Mouse (Mus musculus): ENCODE measurements around the gene Maff. TPM values are rescaled to one million over a fixed set of nuclear protein-coding genes. Genes with fewer than 3 reads are reported as not detected.

Gene Maff
- polyA plus RNA-seq (2012; rRNA removed), result 2.0 and 2.6 TPM in 2 replicates

DNA sequence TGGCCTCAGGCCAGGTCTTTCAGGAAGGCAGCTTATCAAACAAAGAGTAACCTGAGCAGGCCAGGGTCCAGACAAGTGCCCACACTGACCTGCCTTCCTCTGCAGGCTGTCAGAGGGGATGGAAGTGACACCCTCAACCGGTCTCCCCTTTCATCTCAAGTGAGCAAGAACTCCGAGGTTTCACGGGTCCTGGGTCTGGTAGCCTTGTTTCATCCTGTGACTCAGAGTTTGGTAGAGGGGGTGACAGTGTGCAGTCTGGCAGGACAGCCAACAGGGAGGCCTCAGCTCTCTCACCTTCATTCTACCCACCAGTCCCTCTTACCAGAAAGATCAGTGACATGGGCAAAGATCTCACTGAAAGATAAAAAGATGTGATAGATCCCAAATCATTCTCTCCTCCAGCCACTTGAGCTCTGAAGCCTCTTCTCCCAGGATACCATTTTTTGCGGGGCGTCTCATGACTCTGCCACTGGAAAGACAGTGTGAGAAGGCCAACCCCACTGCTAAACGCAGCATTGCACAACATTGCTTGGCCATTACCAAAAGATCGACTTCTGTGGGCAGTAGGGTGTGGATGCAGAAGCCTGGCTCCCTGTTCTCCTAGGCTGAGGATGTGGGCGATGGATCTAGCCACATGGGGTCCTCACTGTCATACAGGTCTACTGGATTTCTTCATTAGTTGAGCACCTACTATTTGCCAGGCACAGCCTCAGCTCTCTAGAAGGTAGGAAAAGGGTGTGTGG lies at the start of gene Maff:
Maff (plus strand) TSS at position 571 of the 743 bp plus-strand sequence.
- peak within 1 kb of the TSS; percentile 27 for H3K27ac ChIP-seq (ENCODE audit: insufficient read depth, low read length)
- DNase-seq (ENCODE audit: low read depth in 1 of 2, low spot score in 2 of 2), result no peak
- peak within 1 kb of the TSS; percentile 82 for H3K4me3 ChIP-seq (ENCODE audit: extremely low read depth, insufficient read depth, insufficient read length)
- H3K36me3 ChIP-seq (ENCODE audit: control insufficient read depth, insufficient read depth, low read length), result no peaks in the 10 kb centered on the region
- peaks cover 14% of the 10 kb centered on the region for H3K4me1 ChIP-seq (ENCODE audit: control insufficient read depth, insufficient read depth, insufficient read length)
- WGBS, result 62% methylated on average over 8 of the region's 8 CpGs
- TF ChIP-seq POLR2A (IDR thresholded peaks at IDR 0.05; ENCODE audit: low read depth, low read length) (no peak), CTCF (IDR thresholded peaks at IDR 0.05; ENCODE audit: extremely low read depth, insufficient read depth, insufficient read length, insufficient replicate concordance) (no peak)
- no peaks in the 10 kb centered on the region for H3K27me3 ChIP-seq (ENCODE audit: control insufficient read depth, insufficient read depth, low read length)

DNA sequence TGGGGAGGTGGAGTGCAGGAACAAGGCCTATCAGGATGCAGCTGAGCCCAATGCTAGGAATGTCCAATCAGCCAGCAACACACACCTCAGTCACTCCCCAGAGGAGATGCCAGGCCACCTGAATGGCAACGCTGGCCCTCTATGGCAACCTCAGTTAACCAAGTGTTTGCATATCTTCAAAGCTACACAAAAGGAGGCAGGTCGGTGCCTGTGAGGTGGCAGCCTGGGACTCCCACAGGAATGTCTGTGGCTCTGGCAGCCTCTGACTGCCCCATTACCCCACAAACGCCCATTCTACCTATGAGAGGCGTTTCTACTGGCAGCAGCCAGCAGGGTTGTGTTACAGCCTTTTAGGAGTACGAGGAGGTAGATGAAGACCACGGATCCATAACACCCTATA lies 47.9 kb upstream of the Maff start:
- H3K27ac ChIP-seq (ENCODE audit: insufficient read depth, low read length), result no peak overlapping the region
- WGBS, result 92% methylated on average over 6 of the region's 6 CpGs
- H3K36me3 ChIP-seq (ENCODE audit: control insufficient read depth, insufficient read depth, low read length), result no peaks in the 10 kb centered on the region
- H3K4me1 ChIP-seq (ENCODE audit: control insufficient read depth, insufficient read depth, insufficient read length), result no peaks in the 10 kb centered on the region
- H3K27me3 ChIP-seq (ENCODE audit: control insufficient read depth, insufficient read depth, low read length), result no peaks in the 10 kb centered on the region; the same call in 1 of the 2 replicates
- TF ChIP-seq CTCF (IDR thresholded peaks at IDR 0.05; ENCODE audit: extremely low read depth, insufficient read depth, insufficient read length, insufficient replicate concordance) (no peak), POLR2A (IDR thresholded peaks at IDR 0.05; ENCODE audit: low read depth, low read length) (no peak)
- no peak overlapping the region for H3K4me3 ChIP-seq (ENCODE audit: extremely low read depth, insufficient read depth, insufficient read length)
- DNase-seq (ENCODE audit: low read depth in 1 of 2, low spot score in 2 of 2), result no peak

DNA sequence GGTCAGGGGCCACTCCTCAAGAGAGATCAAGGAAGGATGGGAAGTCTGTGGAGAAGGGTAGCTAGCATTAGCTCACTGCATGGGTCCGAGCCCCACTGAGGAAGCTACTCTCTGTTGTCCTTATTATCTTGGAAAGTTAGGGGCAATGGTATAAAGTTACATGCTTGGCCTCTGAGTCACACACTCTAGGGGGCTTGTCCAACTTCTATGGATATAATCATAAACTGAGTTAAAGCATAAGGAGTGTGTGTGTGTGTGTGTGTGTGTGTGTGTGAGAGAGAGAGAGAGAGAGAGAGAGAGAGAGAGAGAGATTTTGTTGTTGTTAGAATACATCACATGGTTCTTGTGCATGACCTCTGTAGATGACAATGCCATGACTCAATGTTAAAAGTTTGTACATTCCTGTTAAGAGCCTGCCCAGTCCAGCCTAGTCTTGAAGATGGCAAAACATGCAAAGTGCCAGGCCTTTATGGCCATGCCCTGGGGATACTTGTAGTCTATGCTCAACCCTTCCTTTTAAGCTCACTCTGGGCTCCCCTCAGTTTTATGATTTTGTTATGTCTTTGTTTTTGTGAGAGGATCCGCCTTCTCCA lies 46.8 kb upstream of the Maff start:
- WGBS, result 91% methylated on average over 2 of the region's 2 CpGs
- H3K36me3 ChIP-seq (ENCODE audit: control insufficient read depth, insufficient read depth, low read length), result no peaks in the 10 kb centered on the region
- H3K4me1 ChIP-seq (ENCODE audit: control insufficient read depth, insufficient read depth, insufficient read length), result no peaks in the 10 kb centered on the region
- no peak overlapping the region for H3K27ac ChIP-seq (ENCODE audit: insufficient read depth, low read length)
- no peaks in the 10 kb centered on the region; the same call in 1 of the 2 replicates for H3K27me3 ChIP-seq (ENCODE audit: control insufficient read depth, insufficient read depth, low read length)
- DNase-seq (ENCODE audit: low read depth in 1 of 2, low spot score in 2 of 2), result no peak
- no peak overlapping the region for H3K4me3 ChIP-seq (ENCODE audit: extremely low read depth, insufficient read depth, insufficient read length)
- TF ChIP-seq POLR2A (IDR thresholded peaks at IDR 0.05; ENCODE audit: low read depth, low read length) (no peak), CTCF (IDR thresholded peaks at IDR 0.05; ENCODE audit: extremely low read depth, insufficient read depth, insufficient read length, insufficient replicate concordance) (no peak)

DNA sequence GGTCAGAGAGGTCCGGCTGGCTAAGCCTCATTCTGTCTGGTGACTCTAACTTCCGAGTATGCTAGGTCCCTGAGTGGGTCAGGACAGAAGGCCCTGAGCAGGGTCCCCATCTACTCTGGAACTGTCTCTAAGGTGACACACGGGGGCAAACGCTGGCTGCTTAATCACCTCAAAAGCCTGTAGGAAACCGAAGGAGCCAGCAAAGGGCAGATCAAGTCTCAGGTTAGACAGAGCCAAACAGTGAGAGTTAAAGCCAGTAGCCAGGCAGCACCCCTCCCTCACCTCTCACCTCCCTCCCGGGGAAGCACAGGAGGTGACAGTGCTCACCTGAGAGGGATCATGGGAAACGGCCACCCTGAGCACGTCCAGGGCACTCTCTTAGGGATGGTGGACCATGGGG lies 42.7 kb upstream of the Maff start:
- 93% methylated on average over 8 of the region's 8 CpGs for WGBS
- no peak for DNase-seq (ENCODE audit: low read depth in 1 of 2, low spot score in 2 of 2)
- TF ChIP-seq CTCF (IDR thresholded peaks at IDR 0.05; ENCODE audit: extremely low read depth, insufficient read depth, insufficient read length, insufficient replicate concordance) (no peak), POLR2A (IDR thresholded peaks at IDR 0.05; ENCODE audit: low read depth, low read length) (no peak)
- H3K27ac ChIP-seq (ENCODE audit: insufficient read depth, low read length), result no peak overlapping the region
- H3K27me3 ChIP-seq (ENCODE audit: control insufficient read depth, insufficient read depth, low read length), result no peaks in the 10 kb centered on the region; the same call in 1 of the 2 replicates
- H3K4me1 ChIP-seq (ENCODE audit: control insufficient read depth, insufficient read depth, insufficient read length), result no peaks in the 10 kb centered on the region
- peaks cover 6% of the 10 kb centered on the region for H3K36me3 ChIP-seq (ENCODE audit: control insufficient read depth, insufficient read depth, low read length)
- H3K4me3 ChIP-seq (ENCODE audit: extremely low read depth, insufficient read depth, insufficient read length), result no peak overlapping the region

DNA sequence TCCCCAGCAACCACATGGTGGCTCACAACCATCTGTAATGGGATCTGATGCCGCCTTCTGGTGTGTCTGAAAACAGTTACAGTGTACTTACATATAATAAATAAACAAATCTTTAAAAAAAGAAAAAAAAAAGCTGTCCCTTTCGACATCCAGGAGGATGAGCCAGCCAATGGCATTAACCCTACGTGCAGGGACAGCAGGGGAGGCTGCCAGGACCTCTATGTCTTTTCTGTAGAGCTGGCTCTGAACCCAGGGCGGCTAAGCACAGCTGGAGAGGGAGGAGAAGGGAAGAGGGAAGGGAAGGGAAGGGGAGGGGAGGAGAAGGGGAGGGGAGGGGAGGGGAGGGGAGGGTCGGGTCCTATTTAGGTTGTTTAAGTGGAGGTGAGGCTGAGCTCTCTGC lies 41.6 kb upstream of the Maff start:
- 92% methylated on average over 4 of the region's 5 CpGs for WGBS
- Histone ChIP-seq H3K4me3 (ENCODE audit: extremely low read depth, insufficient read depth, insufficient read length) (no peak overlapping the region), H3K4me1 (ENCODE audit: control insufficient read depth, insufficient read depth, insufficient read length) (no peaks in the 10 kb centered on the region), H3K27me3 (ENCODE audit: control insufficient read depth, insufficient read depth, low read length) (no peaks in the 10 kb centered on the region; the same call in 1 of the 2 replicates), H3K27ac (ENCODE audit: insufficient read depth, low read length) (no peak overlapping the region), H3K36me3 (ENCODE audit: control insufficient read depth, insufficient read depth, low read length) (peaks cover 6% of the 10 kb centered on the region)
- TF ChIP-seq POLR2A (IDR thresholded peaks at IDR 0.05; ENCODE audit: low read depth, low read length) (no peak), CTCF (IDR thresholded peaks at IDR 0.05; ENCODE audit: extremely low read depth, insufficient read depth, insufficient read length, insufficient replicate concordance) (no peak)
- DNase-seq (ENCODE audit: low read depth in 1 of 2, low spot score in 2 of 2), result no peak

DNA sequence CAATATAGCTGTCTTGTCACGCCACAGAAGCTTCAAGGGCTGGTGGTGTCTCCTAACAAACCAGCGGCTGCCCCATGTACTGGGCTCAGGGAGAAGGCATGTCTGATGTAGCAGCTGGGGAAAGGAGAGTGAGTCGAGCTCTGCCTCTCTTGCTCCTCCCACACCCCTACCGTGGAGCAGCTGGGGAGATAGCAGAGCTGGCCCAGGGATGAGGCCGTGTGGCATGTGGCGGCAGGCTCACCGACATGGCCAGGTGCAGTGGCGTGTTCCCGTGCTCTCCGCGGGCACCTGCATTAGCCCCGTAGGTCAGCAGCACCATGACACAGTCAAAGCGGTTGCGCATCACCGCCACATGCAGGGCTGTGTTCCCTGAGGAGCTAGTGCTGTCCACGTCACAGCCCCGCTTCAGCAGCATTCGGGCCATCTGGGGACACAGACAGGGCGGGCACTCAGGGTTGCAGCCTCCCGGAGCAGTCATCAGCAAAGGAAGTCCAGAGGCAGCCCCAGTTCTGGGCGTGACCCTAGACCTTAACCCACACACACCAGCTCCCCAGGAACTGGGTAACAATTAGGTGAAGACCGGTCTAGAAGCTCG lies 40.3 kb upstream of the Maff start:
- no peak for TF ChIP-seq CTCF (IDR thresholded peaks at IDR 0.05; ENCODE audit: extremely low read depth, insufficient read depth, insufficient read length, insufficient replicate concordance)
- no peak for TF ChIP-seq POLR2A (IDR thresholded peaks at IDR 0.05; ENCODE audit: low read depth, low read length)
- no peaks in the 10 kb centered on the region for H3K4me1 ChIP-seq (ENCODE audit: control insufficient read depth, insufficient read depth, insufficient read length)
- 91% methylated on average over 23 of the region's 23 CpGs for WGBS
- no peaks in the 10 kb centered on the region; the same call in 1 of the 2 replicates for H3K27me3 ChIP-seq (ENCODE audit: control insufficient read depth, insufficient read depth, low read length)
- no peak for DNase-seq (ENCODE audit: low read depth in 1 of 2, low spot score in 2 of 2)
- no peak overlapping the region for H3K27ac ChIP-seq (ENCODE audit: insufficient read depth, low read length)
- H3K4me3 ChIP-seq (ENCODE audit: extremely low read depth, insufficient read depth, insufficient read length), result no peak overlapping the region
- H3K36me3 ChIP-seq (ENCODE audit: control insufficient read depth, insufficient read depth, low read length), result peaks cover 6% of the 10 kb centered on the region
